Mouse (Mus musculus): ENCODE measurements around the gene Mlx. TPM values are rescaled to one million over a fixed set of nuclear protein-coding genes. Genes with fewer than 3 reads are reported as not detected.

Gene Mlx
- 33.0 TPM for polyA plus RNA-seq (2014; fragmentation: Illumina TruSeq; extraction: RNeasy Lipid Tissue Mini Kit (QIAGEN cat#74804); ENCODE audit: insufficient read depth, low read depth, low replicate concordance)

GRCm38 (mm10) chr11:101086756-101087681 lies at the start of gene Mlx:
Gene Mlx (plus strand): TSS chr11:101087277.

GRCm38 (mm10) chr11:101069391-101070188 lies 17.5 kb upstream of the Mlx start, which contains the start of gene Naglu:
Gene Naglu (plus strand): TSS chr11:101070012.

GRCm38 (mm10) chr11:101078121-101078520 lies 9.0 kb upstream of the Mlx start, which contains the start of gene Hsd17b1:
Gene Hsd17b1 (plus strand): TSS chr11:101078411.

GRCm38 (mm10) chr11:101082208-101083082 lies 4.6 kb upstream of the Mlx start, which contains the start of gene Coasy:
Gene Coasy (plus strand): TSS chr11:101082565.

GRCm38 (mm10) chr11:101095314-101096024 lies 8.4 kb downstream of the Mlx start, which contains the start of gene Psmc3ip:
Gene Psmc3ip (minus strand): TSS chr11:101095436.

GRCm38 (mm10) chr11:101119761-101120544 lies 32.9 kb downstream of the Mlx start, which contains the start of the genes Retreg3 and Tubg1:
Gene Retreg3 (minus strand): TSS chr11:101119893.
Gene Tubg1 (plus strand): TSS chr11:101119938.

Other genes starting within 250 kb of the Mlx start
- gene Stat5b, start 236.6 kb upstream of the Mlx start, polyA plus RNA-seq (2014; fragmentation: Illumina TruSeq; extraction: RNeasy Lipid Tissue Mini Kit (QIAGEN cat#74804); ENCODE audit: insufficient read depth, low read depth, low replicate concordance) = 16.3 TPM
- gene Stat5a, start 227.9 kb upstream of the Mlx start, polyA plus RNA-seq (2014; fragmentation: Illumina TruSeq; extraction: RNeasy Lipid Tissue Mini Kit (QIAGEN cat#74804); ENCODE audit: insufficient read depth, low read depth, low replicate concordance) = 5.9 TPM
- 49.6 TPM for gene Stat3, start 147.7 kb upstream of the Mlx start, polyA plus RNA-seq (2014; fragmentation: Illumina TruSeq; extraction: RNeasy Lipid Tissue Mini Kit (QIAGEN cat#74804); ENCODE audit: insufficient read depth, low read depth, low replicate concordance)
- 204 TPM for gene Cavin1, start 116.4 kb upstream of the Mlx start, polyA plus RNA-seq (2014; fragmentation: Illumina TruSeq; extraction: RNeasy Lipid Tissue Mini Kit (QIAGEN cat#74804); ENCODE audit: insufficient read depth, low read depth, low replicate concordance)
- gene Atp6v0a1, start 77.8 kb upstream of the Mlx start, polyA plus RNA-seq (2014; fragmentation: Illumina TruSeq; extraction: RNeasy Lipid Tissue Mini Kit (QIAGEN cat#74804); ENCODE audit: insufficient read depth, low read depth, low replicate concordance) = 24.3 TPM
- gene Naglu, start 17.3 kb upstream of the Mlx start, polyA plus RNA-seq (2014; fragmentation: Illumina TruSeq; extraction: RNeasy Lipid Tissue Mini Kit (QIAGEN cat#74804); ENCODE audit: insufficient read depth, low read depth, low replicate concordance) = 10.0 TPM
- 0.35 TPM for gene Hsd17b1, start 8.9 kb upstream of the Mlx start, polyA plus RNA-seq (2014; fragmentation: Illumina TruSeq; extraction: RNeasy Lipid Tissue Mini Kit (QIAGEN cat#74804); ENCODE audit: insufficient read depth, low read depth, low replicate concordance)
- gene Coasy, start 4.7 kb upstream of the Mlx start, polyA plus RNA-seq (2014; fragmentation: Illumina TruSeq; extraction: RNeasy Lipid Tissue Mini Kit (QIAGEN cat#74804); ENCODE audit: insufficient read depth, low read depth, low replicate concordance) = 19.9 TPM
- 6.5 TPM for gene Psmc3ip, start 8.2 kb downstream of the Mlx start, polyA plus RNA-seq (2014; fragmentation: Illumina TruSeq; extraction: RNeasy Lipid Tissue Mini Kit (QIAGEN cat#74804); ENCODE audit: insufficient read depth, low read depth, low replicate concordance)
- gene Retreg3, start 32.6 kb downstream of the Mlx start, polyA plus RNA-seq (2014; fragmentation: Illumina TruSeq; extraction: RNeasy Lipid Tissue Mini Kit (QIAGEN cat#74804); ENCODE audit: insufficient read depth, low read depth, low replicate concordance) = 36.3 TPM
- 16.8 TPM for gene Tubg1, start 32.7 kb downstream of the Mlx start, polyA plus RNA-seq (2014; fragmentation: Illumina TruSeq; extraction: RNeasy Lipid Tissue Mini Kit (QIAGEN cat#74804); ENCODE audit: insufficient read depth, low read depth, low replicate concordance)
- gene Tubg2, start 68.6 kb downstream of the Mlx start, polyA plus RNA-seq (2014; fragmentation: Illumina TruSeq; extraction: RNeasy Lipid Tissue Mini Kit (QIAGEN cat#74804); ENCODE audit: insufficient read depth, low read depth, low replicate concordance) = 1.1 TPM
- 0.62 TPM for gene Cntnap1, start 83.2 kb downstream of the Mlx start, polyA plus RNA-seq (2014; fragmentation: Illumina TruSeq; extraction: RNeasy Lipid Tissue Mini Kit (QIAGEN cat#74804); ENCODE audit: insufficient read depth, low read depth, low replicate concordance)
- 10.0 TPM for gene Plekhh3, start 84.1 kb downstream of the Mlx start, polyA plus RNA-seq (2014; fragmentation: Illumina TruSeq; extraction: RNeasy Lipid Tissue Mini Kit (QIAGEN cat#74804); ENCODE audit: insufficient read depth, low read depth, low replicate concordance)
- gene Ccr10, start 88.2 kb downstream of the Mlx start, polyA plus RNA-seq (2014; fragmentation: Illumina TruSeq; extraction: RNeasy Lipid Tissue Mini Kit (QIAGEN cat#74804); ENCODE audit: insufficient read depth, low read depth, low replicate concordance) = 0.13 TPM
- gene Ezh1, start 139.2 kb downstream of the Mlx start, polyA plus RNA-seq (2014; fragmentation: Illumina TruSeq; extraction: RNeasy Lipid Tissue Mini Kit (QIAGEN cat#74804); ENCODE audit: insufficient read depth, low read depth, low replicate concordance) = 23.4 TPM
- 682 TPM for gene Ramp2, start 158.8 kb downstream of the Mlx start, polyA plus RNA-seq (2014; fragmentation: Illumina TruSeq; extraction: RNeasy Lipid Tissue Mini Kit (QIAGEN cat#74804); ENCODE audit: insufficient read depth, low read depth, low replicate concordance)
- 121 TPM for gene Vps25, start 166.4 kb downstream of the Mlx start, polyA plus RNA-seq (2014; fragmentation: Illumina TruSeq; extraction: RNeasy Lipid Tissue Mini Kit (QIAGEN cat#74804); ENCODE audit: insufficient read depth, low read depth, low replicate concordance)
- gene Wnk4, start 173.3 kb downstream of the Mlx start, polyA plus RNA-seq (2014; fragmentation: Illumina TruSeq; extraction: RNeasy Lipid Tissue Mini Kit (QIAGEN cat#74804); ENCODE audit: insufficient read depth, low read depth, low replicate concordance) = 9.4 TPM
- 0.25 TPM for gene Cntd1, start 191.7 kb downstream of the Mlx start, polyA plus RNA-seq (2014; fragmentation: Illumina TruSeq; extraction: RNeasy Lipid Tissue Mini Kit (QIAGEN cat#74804); ENCODE audit: insufficient read depth, low read depth, low replicate concordance)
- gene Coa3, start 191.8 kb downstream of the Mlx start, polyA plus RNA-seq (2014; fragmentation: Illumina TruSeq; extraction: RNeasy Lipid Tissue Mini Kit (QIAGEN cat#74804); ENCODE audit: insufficient read depth, low read depth, low replicate concordance) = 157 TPM
- 89.2 TPM for gene Becn1, start 215.0 kb downstream of the Mlx start, polyA plus RNA-seq (2014; fragmentation: Illumina TruSeq; extraction: RNeasy Lipid Tissue Mini Kit (QIAGEN cat#74804); ENCODE audit: insufficient read depth, low read depth, low replicate concordance)
- 33.8 TPM for gene Psme3, start 228.9 kb downstream of the Mlx start, polyA plus RNA-seq (2014; fragmentation: Illumina TruSeq; extraction: RNeasy Lipid Tissue Mini Kit (QIAGEN cat#74804); ENCODE audit: insufficient read depth, low read depth, low replicate concordance)
- 0.70 TPM for gene Aoc2, start 237.8 kb downstream of the Mlx start, polyA plus RNA-seq (2014; fragmentation: Illumina TruSeq; extraction: RNeasy Lipid Tissue Mini Kit (QIAGEN cat#74804); ENCODE audit: insufficient read depth, low read depth, low replicate concordance)
- 4.7 TPM for gene Aoc3, start 243.3 kb downstream of the Mlx start, polyA plus RNA-seq (2014; fragmentation: Illumina TruSeq; extraction: RNeasy Lipid Tissue Mini Kit (QIAGEN cat#74804); ENCODE audit: insufficient read depth, low read depth, low replicate concordance)